Mouse (Mus musculus) kidney, adult 8-10 months (tissue): ENCODE measurements at regions not wholly inside any gene's neighbourhood (a gene's known extent, or its start where the extent isn't known, plus 50 kb on each side); places are given as distances from the start of the nearest gene placed in this dataset.

Source experiments
- DNase-seq, 2 experiments: peaks; one replicate each; pipeline ENCODE4 v3.0.0; 2022

DNA sequence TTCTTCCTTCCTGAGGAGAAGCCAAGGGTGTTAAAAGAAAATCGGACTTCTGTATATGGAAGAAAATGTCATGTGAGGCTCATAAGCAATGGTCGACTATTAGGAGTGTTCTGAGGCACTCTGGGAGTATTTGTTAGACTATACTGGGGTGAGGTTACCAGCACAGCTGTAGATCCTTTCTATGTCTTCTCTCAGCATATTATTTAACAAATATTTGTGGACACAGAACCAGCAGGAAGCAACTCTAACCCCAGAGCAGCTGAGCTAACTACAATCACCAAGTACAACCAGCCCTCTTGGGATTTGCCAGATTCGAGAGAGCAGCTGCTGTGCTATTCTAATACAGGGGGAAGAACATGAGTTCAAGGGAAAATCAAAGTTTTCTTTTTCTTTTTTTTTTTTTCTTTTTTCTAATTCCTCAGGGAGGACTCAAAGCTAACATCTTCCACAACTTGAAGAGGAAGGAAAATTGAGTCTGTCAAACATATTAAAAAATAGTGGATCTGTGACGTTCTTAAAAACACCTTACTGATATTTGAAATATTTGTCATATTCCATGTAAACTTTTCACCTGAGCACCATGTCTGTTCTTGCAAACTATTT lies 933.3 kb upstream of the Cited2 start:
- DNase-seq: peak; percentile 2 to 32

DNA sequence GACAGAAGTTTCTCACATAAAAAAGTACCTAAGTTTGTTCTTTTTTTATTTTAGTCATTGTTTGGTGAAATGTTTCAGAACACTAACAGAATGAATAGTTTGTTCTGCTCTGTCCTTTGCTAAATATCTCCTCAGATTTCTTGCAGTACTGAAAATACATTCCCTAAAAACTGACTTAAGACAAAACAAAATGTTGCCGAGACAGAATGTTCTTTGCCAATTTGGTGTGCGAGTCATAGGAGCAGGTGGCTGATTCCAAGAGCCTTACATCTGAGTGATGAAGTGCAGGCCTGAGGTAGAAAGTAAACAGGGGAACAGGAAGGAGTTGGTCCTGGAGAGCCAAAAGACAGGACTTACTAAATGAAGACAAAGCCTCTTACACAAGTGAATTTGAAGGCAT lies 919.0 kb upstream of the Cited2 start:
- DNase-seq: no peak

DNA sequence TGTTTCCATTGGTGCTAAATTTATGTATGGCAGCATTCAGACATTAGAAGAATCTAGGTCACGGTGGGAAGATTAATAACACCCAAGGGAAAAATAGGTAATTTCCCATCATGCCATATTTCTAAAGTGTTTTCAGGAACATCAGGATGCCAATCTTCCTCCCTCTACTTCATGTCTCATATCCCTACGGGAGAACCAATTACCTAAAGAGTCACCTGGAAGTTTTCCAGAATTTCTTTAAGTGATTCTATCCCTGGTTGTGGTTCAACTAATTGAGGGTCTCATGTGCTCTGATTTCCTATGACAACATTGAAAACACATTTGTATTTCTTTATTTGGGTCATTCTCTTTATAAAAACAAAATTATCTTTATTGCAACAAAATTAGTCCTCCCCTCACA lies 912.3 kb upstream of the Cited2 start:
- DNase-seq: no peak

DNA sequence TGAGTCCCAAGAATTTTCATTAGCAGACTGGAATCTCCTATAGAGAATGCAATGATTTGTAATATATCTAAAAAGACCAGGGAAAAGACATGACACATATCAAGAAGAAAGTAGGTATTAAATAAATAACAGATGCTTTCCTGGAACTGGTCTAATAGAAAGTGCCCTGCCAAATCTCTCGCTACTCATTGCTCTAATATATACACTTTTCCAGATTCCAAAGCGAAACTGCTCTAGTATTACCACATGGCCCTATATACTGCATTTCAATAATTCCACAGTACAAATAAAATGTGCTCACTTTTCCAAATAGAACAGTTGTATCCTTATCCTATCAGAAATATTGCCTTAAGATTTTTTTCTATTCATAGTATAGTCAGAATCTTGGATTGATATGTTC lies 909.0 kb upstream of the Cited2 start:
- no peak for DNase-seq

DNA sequence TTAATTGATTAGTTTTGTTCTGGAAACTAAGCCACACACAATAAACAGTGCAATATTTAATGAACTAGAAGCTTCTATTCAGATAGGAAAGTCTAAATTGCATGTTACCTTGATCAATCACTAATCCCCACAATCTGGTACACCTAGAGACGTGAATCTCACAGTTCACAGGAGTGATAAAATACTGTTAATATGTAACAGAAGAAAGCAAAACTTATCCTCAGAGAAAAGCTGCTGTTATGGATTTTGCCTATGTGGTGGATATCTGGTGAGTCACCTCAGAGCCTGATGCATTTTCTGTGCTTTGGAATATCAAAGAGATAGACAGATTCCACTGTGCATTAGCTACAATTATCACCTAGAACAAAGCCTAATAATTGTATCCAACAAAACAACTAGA lies 861.5 kb upstream of the Cited2 start:
- no peak for DNase-seq

DNA sequence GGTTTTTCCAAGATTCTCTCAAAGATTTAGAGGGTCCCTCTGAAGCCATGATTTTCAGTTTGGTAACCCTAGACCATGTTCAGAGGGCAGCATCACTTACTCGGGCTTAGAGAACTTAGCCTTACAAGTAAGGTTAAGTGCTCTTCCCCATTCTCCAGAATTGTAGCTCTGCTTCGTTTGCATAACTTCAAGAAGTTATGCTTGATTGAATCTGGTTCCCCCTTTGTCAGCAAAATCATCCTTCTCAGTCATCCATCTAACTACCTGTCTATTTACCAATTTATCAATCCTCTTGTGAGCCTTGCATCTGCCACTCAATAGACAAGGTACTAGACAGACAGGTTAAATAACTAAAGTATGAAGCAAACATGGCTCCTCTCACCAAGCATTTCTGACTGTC lies 856.1 kb upstream of the Cited2 start:
- DNase-seq: no peak

DNA sequence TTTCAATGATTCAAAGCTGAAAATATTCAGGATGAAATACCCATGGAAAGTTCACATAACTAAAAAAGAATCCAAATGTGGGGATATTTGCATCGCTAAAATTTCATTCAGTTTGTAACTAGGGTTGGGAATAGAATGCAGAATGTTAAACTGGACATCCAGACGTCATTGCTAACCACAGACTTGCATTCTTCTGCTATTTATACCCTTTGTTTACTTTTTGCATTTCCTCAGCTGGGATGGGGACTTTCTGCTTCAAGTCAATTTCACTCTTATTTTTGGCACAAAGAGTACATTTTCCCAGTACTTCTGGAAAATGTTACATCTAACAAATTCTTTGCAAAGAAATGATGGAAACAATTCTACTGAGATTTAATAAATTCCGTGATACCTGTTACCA lies 848.9 kb upstream of the Cited2 start:
- no peak for DNase-seq

DNA sequence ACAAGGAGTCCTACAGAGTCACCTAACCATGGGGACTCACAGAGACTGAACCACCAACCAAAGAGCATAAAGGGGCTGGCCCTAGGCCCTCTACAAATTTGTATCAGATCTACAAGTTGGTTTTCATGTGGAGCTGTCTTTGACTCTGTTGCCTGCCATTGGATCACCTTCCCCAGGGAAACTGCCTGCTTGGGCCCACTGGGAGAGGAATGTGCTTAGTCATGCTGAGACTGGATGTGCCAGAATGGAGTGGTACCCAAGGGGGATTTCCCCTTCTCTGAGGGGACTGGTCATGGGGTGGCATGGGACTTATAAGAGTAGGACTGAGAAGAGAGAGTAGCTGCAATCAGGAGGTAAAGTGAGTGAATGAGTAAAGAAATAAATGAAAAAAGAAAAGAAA lies 844.8 kb upstream of the Cited2 start:
- no peak for DNase-seq

DNA sequence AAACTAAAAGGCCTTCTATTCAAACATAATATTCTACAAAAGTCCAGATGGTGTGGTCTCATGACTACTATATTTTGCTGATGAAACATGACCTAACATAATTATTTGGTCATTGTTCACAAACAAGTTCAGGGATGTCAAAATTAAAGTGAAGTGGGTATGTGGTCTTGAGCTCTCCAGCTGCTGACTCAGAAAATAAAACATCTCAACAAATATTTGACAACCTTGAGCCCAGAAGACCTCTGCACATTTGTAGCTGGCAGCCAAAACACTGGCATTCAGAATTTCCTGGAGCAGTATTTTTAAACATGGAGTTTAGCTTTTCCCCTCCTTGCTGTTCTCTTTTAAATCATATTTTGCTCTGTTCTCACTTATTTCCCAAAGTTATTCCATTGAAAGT lies 829.7 kb upstream of the Cited2 start:
- DNase-seq: no peak

DNA sequence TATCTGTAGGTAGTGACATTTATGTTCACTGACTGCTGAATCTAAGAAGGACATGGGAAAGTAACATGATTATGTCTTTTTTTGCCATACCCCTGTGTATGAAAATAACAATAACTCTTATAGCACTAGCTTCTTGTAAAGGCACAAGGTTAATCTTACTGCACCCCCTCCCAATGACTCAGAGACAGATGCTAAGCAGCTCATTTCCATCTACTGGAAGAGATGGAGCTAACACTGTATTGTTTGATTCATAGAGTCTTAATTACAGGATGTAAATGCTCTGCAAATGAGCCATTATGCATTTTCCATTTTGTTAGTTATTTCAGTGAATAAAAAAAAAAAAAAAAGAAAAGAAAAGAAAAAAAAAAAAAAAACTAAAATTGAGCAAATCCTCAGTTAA lies 827.7 kb upstream of the Cited2 start:
- no peak for DNase-seq

DNA sequence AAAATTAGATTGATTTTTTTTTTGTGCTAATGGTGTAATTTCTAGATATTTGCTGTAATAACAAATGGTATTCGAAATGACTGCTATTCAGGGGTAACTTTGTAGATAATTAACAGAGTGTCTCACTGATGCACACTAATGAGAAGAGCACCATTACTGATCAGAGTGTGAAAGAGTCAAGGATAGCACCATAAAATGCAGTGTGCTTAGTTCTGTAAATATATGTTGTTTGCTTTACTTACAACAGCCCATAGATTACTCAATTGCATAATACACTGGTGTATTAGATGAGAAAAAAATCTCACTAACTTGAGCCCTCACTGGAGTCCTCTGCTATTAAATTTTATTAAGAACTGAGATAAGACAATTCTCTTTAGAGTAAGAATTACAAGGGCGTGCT lies 800.1 kb upstream of the Cited2 start:
- no peak for DNase-seq

DNA sequence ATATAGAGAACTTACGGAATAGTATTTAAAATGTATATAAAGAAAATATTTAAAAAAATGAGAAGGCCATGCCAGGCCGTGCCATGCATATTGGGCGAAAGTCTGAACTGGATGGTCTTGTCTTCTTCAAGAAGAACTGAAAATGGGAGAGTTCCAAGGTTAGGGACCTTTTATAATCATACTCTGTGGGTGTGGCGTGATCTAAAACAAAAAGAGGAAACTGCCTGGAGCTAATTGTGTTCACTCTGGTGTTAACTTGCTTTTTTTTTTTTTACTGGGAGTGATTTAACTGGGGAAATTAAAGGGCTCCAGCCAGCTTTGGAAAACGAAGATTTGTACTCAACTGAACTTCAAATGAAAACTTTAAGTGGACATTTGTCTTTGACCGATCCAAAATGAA lies 799.2 kb upstream of the Cited2 start:
- no peak for DNase-seq

DNA sequence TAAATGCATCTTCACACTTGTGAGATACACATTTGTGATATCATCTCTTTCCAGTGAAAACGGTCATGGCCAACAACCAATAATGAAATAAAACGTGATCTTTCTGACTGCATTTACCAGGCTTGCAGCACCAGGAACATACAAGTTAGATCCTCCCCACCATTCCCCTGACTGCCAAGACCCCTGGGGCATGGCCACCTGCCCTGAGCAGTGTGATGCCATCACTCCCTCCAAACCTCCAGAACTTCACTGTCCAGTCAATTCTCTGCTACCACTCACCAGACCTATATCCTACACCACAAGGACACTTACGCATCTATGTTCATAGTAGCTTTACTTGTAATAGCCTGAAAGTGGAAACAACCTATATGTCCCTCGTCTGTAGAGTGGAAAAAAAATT lies 785.3 kb upstream of the Cited2 start:
- no peak for DNase-seq

DNA sequence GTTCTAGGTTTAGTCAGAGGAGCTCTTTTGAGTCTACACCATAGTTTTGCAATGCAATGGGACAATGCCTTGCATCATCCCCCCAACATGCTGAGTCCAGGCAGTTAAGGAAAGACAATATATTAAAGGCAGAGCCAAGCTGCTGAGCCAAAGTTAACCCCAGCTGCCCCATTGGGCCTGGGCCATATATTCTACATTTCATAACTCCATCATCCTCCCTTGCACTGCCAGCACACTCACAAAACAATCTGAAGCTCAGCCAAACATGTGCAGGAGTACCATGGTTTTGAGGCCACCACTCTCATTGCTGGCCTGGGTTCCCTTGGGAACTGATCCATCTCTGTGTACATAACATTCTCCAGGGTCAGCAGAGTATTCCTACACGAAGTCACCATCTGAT lies 771.4 kb upstream of the Cited2 start:
- DNase-seq: no peak

DNA sequence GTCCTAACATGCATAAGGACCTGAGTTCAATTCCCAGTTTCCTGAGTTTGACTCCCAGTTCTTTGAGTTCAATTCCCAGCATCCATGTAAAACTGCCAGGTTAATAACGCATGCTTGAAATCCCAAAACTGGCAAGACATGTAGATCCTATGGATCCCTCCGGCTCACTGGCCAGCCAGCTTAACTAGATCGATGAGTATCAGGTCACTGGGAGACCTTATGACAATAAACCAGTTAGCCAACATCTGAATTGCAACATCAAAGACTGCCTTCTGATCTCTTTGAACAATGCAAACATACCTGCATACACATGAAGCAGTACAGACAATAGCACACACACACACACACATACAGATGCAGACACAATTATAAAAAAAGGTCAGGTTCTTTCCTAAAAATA lies 762.0 kb upstream of the Cited2 start:
- DNase-seq: no peak

DNA sequence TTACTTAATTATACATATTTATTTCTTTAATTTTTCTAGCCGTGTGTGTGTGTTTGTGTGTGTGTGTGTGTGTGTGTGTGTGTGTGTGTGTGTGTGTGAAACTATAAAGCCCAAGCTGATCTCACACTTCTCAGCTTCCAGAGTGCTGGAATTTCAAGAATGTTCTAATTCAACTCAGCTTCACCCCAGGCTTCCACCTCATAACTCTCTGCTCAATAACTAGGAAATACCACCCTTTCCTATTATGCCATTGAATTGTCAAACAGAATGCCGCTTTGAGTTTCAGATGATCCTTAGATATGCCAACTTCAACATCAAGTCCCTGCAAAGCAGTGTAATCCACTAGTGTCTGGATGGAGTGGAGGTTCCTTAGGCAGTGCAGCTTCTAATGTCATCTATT lies 760.6 kb upstream of the Cited2 start:
- peak in 1 of 2 experiments; percentile 6 for DNase-seq

DNA sequence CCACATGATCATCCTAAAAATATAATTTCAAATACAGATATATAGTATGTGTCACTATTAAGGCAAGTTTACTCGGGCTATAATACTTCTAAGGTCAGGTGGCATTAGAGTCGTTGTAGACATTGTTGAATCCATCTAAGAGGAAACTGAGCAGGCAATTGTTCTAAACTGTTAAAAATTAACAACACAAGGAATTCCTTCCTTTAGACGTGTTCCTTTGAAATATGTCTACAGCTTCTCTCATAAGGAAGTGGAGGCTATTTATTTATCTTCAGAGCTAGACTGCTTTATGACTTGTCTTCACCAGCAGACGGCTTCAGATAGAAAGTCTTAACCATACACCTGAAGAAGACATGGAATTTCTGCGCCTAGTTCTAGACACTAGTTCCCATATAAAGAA lies 744.2 kb upstream of the Cited2 start:
- DNase-seq: no peak

DNA sequence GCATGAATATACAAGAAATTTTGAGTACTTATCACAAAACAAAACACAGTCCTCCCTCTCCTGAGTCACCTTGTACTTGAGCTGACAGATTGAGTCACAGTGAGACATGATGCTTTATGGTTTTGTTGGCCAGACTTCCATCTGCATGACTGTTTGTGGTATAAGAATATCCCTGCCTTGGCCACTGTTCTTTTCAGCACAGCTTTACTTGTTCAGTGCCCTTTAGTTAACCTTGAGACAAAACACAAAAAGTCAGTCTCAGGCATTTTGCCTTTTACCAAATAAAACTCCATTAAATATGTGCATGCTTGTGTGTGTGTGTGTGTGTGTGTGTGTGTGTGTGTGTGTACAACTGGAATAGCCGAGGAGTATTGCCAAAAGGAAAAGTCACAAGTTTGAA lies 732.8 kb upstream of the Cited2 start:
- DNase-seq: no peak

DNA sequence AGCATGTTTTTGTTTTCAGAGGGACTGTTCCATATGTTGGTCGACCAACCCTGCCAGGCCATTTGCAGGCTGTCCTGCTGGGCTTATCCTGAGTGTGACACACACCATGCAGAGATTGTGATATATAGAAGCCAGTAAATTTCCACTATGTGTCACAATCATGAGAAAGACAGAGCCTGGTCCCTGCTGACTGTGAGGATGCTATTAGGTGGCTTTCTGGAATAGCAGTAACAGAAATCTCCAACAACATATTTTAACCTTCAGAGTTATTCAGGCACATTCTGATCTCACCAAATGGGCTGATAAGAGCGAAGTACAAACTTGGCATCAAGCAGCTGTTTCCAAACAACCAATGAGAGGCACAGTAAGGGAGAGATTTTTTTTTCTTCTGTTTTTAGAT lies 729.2 kb upstream of the Cited2 start:
- DNase-seq: peak in 1 of 2 experiments; percentile 19

DNA sequence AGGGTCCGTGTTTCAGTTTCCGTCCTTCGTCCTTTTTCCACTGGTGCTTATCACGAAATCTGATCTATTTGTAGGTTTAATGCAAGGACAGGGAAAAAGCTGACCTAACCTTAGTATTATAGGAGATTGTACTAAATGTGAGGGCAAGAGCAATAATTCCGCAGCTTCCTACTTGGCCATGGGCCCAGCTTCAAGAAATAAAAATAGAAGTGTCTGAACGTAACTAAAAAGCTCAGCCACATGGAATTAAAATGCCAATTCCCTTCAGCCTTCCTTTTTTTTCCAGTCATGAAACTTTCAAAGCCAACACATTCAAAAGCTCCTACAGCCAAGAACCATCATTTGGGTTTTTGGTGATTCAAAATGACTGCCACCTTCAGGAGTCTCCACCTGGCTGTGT lies 728.5 kb upstream of the Cited2 start:
- DNase-seq: peak; percentile 33 to 44

DNA sequence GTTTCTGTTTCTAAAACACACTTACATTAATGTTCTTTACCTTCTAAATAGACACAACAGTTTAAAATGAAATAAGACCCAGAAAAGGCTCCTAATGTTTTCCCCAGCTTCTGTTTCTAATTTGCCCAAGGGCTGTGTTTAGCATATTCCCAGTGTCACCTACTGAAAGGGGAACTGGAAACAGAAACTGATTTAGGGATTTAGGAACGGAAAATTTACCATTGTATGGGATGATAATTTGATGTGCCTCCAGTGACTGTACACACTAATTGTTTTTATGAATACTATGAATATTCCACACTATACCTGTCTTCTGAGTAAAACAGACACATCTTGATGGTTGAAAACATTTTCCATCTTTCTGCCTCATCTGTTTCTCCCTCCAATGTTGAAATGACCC lies 728.0 kb upstream of the Cited2 start:
- DNase-seq: no peak

DNA sequence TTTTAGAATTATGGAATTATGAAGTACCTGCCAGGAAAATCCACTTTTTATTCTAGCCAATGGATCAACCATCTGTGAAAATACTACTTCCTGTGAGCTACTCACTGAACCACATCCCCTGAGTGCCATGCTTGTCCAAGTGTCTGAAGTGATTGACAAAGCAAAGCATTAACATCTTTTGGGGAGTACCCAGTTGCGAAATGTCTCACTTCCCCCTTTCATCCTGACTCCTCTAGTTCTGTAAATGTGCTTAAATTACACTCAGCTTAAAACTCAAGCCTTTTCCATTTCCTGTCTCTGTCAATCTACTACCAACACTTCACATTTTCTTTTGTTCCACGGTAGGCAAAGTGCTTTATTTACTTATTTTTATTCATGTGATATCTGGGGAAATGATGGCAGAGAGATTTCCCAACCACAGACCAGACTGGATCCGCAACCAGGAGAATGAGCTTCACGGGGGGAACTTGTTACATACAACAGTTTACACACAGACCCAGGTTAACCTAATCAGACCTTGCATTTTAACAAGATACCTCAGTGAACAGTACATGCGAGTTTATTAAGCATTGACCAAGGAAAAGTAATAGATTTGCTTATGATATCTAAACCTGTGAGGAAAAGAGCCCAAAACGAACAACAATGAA lies 726.1 kb upstream of the Cited2 start:
- DNase-seq: no peak

DNA sequence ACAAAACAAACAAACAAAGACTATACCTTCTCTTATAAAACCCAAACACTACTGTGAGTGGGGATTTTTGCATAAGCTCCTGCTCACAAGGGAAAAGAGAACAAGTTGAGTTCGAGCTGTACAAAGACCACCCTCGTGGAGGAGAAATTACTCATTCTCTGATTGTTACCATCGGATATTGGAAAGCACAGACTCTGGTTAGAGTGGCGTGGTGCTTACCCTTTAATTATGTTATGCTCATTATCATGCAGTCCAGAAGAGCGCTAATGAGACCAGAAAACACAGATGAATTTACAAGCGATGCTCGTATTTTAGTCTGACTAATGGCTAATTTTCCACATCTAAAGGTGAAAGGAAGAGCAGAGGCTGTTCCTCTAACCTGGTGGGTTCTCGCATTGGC lies 721.7 kb upstream of the Cited2 start:
- DNase-seq: no peak

DNA sequence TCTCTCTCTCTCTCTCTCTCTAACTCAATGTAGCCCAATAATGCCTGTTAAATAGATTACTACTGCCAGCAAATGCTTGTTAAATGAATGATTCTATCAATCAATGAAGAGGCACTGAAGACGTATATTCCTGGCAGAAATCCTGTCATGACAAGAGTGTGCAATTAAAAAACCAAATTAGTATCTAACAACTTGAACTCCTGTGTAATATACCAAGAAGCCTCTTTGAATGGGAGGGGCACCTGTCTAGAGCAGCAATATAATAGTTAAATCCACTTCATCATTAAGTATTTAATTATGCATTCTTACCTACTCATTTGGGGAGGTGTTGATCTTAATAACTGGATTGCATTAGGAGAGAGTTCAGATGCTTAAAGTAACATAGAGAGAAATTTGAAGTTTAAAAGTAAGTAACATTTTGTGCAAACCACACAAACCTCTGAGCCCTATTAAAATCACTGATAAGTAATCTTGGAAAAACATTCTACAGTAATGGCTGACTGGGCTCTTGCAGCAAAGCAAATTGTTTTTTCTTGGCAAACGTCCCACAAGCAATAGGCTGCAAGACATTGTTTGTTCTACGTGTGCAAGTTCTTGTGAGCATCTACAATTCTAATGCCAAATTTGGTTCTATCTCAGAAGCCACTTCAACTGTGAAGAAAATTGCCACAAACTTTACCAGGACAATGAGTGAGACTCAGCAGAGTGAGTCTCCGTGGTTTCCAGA lies 719.7 kb upstream of the Cited2 start:
- peak in 1 of 2 experiments; percentile 14 for DNase-seq

DNA sequence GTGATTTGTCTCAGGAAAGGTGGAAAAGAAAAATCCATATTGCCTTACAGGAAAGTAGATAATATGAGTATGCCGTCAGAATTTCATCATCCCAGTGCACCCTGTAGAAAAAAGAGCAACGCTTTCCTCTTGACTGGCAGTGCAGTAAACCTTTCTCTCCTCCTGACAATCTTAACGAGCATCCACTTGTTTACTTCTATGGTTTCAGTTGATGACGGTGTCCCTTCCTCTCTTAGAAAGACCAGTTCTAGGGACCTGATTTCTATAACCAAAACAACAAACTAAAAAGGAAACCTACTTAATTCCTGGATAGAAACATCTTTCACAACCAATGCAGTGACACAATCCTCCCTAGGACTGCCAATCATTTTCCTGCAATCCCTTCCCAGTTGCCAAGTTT lies 714.3 kb upstream of the Cited2 start:
- no peak for DNase-seq
